9 mouse cellular contexts compared by ENCODE assay signal in genomic region chr2:181759041-181759440, GRCm38 (mm10). TPM values are rescaled to one million over a fixed set of nuclear protein-coding genes. Genes with fewer than 3 reads are reported as not detected.
DNase-seq lines count a peak whose midpoint lies in the region; ATAC-seq and TF ChIP-seq lines count a peak whose summit lies in the region.
"Had no signal": no experiment of that assay in that cellular context is flagged by ENCODE, and none has a peak within 500 bp of the region (broad histone marks: within the 10 kb centered on the region; RNA-seq: fewer than 3 reads in every experiment).

No protein-coding gene starts in this region.

- 37% methylated on average over 4 of the region's 4 CpGs for WGBS in stomach, embryonic 15.5 days
- WGBS in stomach, postnatal 0 days: 25% methylated on average over 4 of the region's 4 CpGs
- WGBS in hindbrain, embryonic 11.5 days: 30% methylated on average over 4 of the region's 4 CpGs
- 7% methylated on average over 4 of the region's 4 CpGs for WGBS in midbrain, embryonic 14.5 days
- 35% methylated on average over 4 of the region's 4 CpGs for WGBS in heart, adult 2 months

- ATAC-seq in stomach, embryonic 15.5 days (ENCODE audit: insufficient read depth, low FRiP score, low read depth): no peak
- no peak for ATAC-seq in stomach, postnatal 0 days (ENCODE audit: low FRiP score, low TSS enrichment)
- peak; percentile 54 for ATAC-seq in hindbrain, embryonic 11.5 days (ENCODE audit: low FRiP score)
- peak; percentile 41; the same call in 1 of the 2 replicates for ATAC-seq in midbrain, embryonic 14.5 days (ENCODE audit: low FRiP score, low TSS enrichment)
- ATAC-seq in megakaryocyte-erythroid progenitor cell, adult 5-6 weeks (replicated peaks; ENCODE audit: low FRiP score, low TSS enrichment, poor library complexity, severe bottlenecking): no peak

- H3K4me2 ChIP-seq in stomach, embryonic 15.5 days: no peak overlapping the region
- no peak overlapping the region for H3K4me2 ChIP-seq in stomach, postnatal 0 days (replicated peaks; ENCODE audit: low read depth)
- H3K4me2 ChIP-seq in hindbrain, embryonic 11.5 days (replicated peaks; ENCODE audit: low read depth, low read length): no peak overlapping the region
- H3K4me2 ChIP-seq in midbrain, embryonic 14.5 days (ENCODE audit: low read length): no peak overlapping the region

- H3K36me3 ChIP-seq in stomach, embryonic 15.5 days: no peaks in the 10 kb centered on the region
- no peaks in the 10 kb centered on the region for H3K36me3 ChIP-seq in stomach, postnatal 0 days (ENCODE audit: control insufficient read depth, insufficient read depth, low read length)
- H3K36me3 ChIP-seq in hindbrain, embryonic 11.5 days (ENCODE audit: control insufficient read depth, insufficient read depth, low read length): no peaks in the 10 kb centered on the region
- no peaks in the 10 kb centered on the region for H3K36me3 ChIP-seq in midbrain, embryonic 14.5 days (ENCODE audit: control insufficient read depth, insufficient read depth, low read length)
- no peaks in the 10 kb centered on the region for H3K36me3 ChIP-seq in heart, adult 2 months (ENCODE audit: control insufficient read depth, insufficient read depth, low read length)

- H3K9me3 ChIP-seq in stomach, embryonic 15.5 days: no peaks in the 10 kb centered on the region
- no peaks in the 10 kb centered on the region for H3K9me3 ChIP-seq in stomach, postnatal 0 days (ENCODE audit: control insufficient read depth, low read length)
- no peaks in the 10 kb centered on the region for H3K9me3 ChIP-seq in hindbrain, embryonic 11.5 days (ENCODE audit: control insufficient read depth, low read length)
- H3K9me3 ChIP-seq in midbrain, embryonic 14.5 days (ENCODE audit: control insufficient read depth, low read length): no peaks in the 10 kb centered on the region
- H3K9me3 ChIP-seq: megakaryocyte, embryonic 14.5 days had no signal

- peak overlapping the region; percentile 0; the same call in 1 of the 2 replicates for H3K27ac ChIP-seq in stomach, embryonic 15.5 days
- H3K27ac ChIP-seq in stomach, postnatal 0 days (replicated peaks): no peak overlapping the region
- peak overlapping the region; percentile 55 for H3K27ac ChIP-seq in hindbrain, embryonic 11.5 days (ENCODE audit: low read depth, low read length)
- peak overlapping the region; percentile 34 for H3K27ac ChIP-seq in midbrain, embryonic 14.5 days (replicated peaks; ENCODE audit: low read depth, low read length)
- no peak overlapping the region for H3K27ac ChIP-seq in heart, adult 2 months

- H3K4me3 ChIP-seq in stomach, embryonic 15.5 days (replicated peaks): no peak overlapping the region
- no peak overlapping the region for H3K4me3 ChIP-seq in stomach, postnatal 0 days (ENCODE audit: low read depth, low read length)
- H3K4me3 ChIP-seq in hindbrain, embryonic 11.5 days (ENCODE audit: low read depth, low read length): no peak overlapping the region
- no peak overlapping the region for H3K4me3 ChIP-seq in midbrain, embryonic 14.5 days (replicated peaks; ENCODE audit: low read depth, low read length)
- no peak overlapping the region for H3K4me3 ChIP-seq in heart, adult 2 months
- H3K4me3 ChIP-seq: megakaryocyte, embryonic 14.5 days had no signal

- no peak for DNase-seq in stomach, postnatal 0 days (ENCODE audit: low spot score)
- peak; percentile 49 for DNase-seq in hindbrain, embryonic 11.5 days (ENCODE audit: low spot score)
- peak; percentile 76 for DNase-seq in midbrain, embryonic 14.5 days
- no peak for DNase-seq in spleen, adult 12 weeks (ENCODE audit: low spot score)
- no peak for DNase-seq in heart, adult 2 months
- no peak for DNase-seq in spleen, postnatal 4 days (ENCODE audit: low spot score in 2 of 2)

- intact Hi-C loops in heart, adult 2 months (cut with DNase I): no loop called here

- H3K79me2 ChIP-seq in heart, adult 2 months (replicated peaks; ENCODE audit: control insufficient read depth, insufficient read depth, low read length): no peaks in the 10 kb centered on the region

- no peak overlapping the region for H3K9ac ChIP-seq in stomach, embryonic 15.5 days
- no peak overlapping the region for H3K9ac ChIP-seq in stomach, postnatal 0 days (ENCODE audit: low read length)
- no peak overlapping the region for H3K9ac ChIP-seq in hindbrain, embryonic 11.5 days (ENCODE audit: low read depth, low read length)
- no peak overlapping the region for H3K9ac ChIP-seq in midbrain, embryonic 14.5 days (replicated peaks; ENCODE audit: low read length)
- no peak overlapping the region for H3K9ac ChIP-seq in heart, adult 2 months (ENCODE audit: low read depth, low read length)

- TF ChIP-seq EP300 in stomach, postnatal 0 days (optimal IDR thresholded peaks at IDR 0.05): no peak
- TF ChIP-seq EP300 in heart, adult 2 months (IDR thresholded peaks at IDR 0.05; ENCODE audit: insufficient read depth, low read depth, low read length): no peak

- TF ChIP-seq POLR2A in heart, adult 2 months (IDR thresholded peaks at IDR 0.05; ENCODE audit: insufficient read depth, low read depth, low read length): no peak

- H3K4me1 ChIP-seq in stomach, embryonic 15.5 days: no peaks in the 10 kb centered on the region
- no peaks in the 10 kb centered on the region for H3K4me1 ChIP-seq in stomach, postnatal 0 days (replicated peaks; ENCODE audit: control insufficient read depth, insufficient read depth)
- H3K4me1 ChIP-seq in hindbrain, embryonic 11.5 days (replicated peaks; ENCODE audit: control insufficient read depth, insufficient read depth, low read length): no peaks in the 10 kb centered on the region; the same call in 1 of the 2 replicates
- H3K4me1 ChIP-seq in midbrain, embryonic 14.5 days (ENCODE audit: control insufficient read depth, insufficient read depth, low read length): peaks cover 36% of the 10 kb centered on the region
- H3K4me1 ChIP-seq in heart, adult 2 months (ENCODE audit: control insufficient read depth, insufficient read depth, low read length): no peaks in the 10 kb centered on the region

- H3K27me3 ChIP-seq in stomach, embryonic 15.5 days (replicated peaks): no peaks in the 10 kb centered on the region
- no peaks in the 10 kb centered on the region for H3K27me3 ChIP-seq in stomach, postnatal 0 days (ENCODE audit: control insufficient read depth, insufficient read depth, low read length)
- no peaks in the 10 kb centered on the region for H3K27me3 ChIP-seq in hindbrain, embryonic 11.5 days (ENCODE audit: control insufficient read depth, insufficient read depth, low read length)
- H3K27me3 ChIP-seq in midbrain, embryonic 14.5 days (ENCODE audit: control insufficient read depth, insufficient read depth, low read length): no peaks in the 10 kb centered on the region
- no peaks in the 10 kb centered on the region for H3K27me3 ChIP-seq in heart, adult 2 months (ENCODE audit: control insufficient read depth, insufficient read depth, low read length)

- TF ChIP-seq CTCF in stomach, postnatal 0 days (IDR thresholded peaks at IDR 0.05; ENCODE audit: low read depth): no peak
- TF ChIP-seq CTCF in heart, adult 2 months (IDR thresholded peaks at IDR 0.05): no peak

RNA-seq across cellular contexts. Expression of gene Myt1, which starts 4.1 kb away (rescaled TPM):
- polyA plus RNA-seq in stomach, embryonic 15.5 days (2015; fragmentation: Nextera tagmentation; extraction: Ambion mirVana): 2.4 and 2.9 TPM in 2 replicates
- 0.29 and 0.40 TPM in 2 replicates for polyA plus RNA-seq in stomach, postnatal 0 days (2015; fragmentation: Nextera tagmentation; extraction: Ambion mirVana)
- polyA plus RNA-seq in hindbrain, embryonic 11.5 days (2014; fragmentation: Nextera tagmentation; extraction: Ambion mirVana): 38.7 and 39.3 TPM in 2 replicates
- polyA plus RNA-seq in midbrain, embryonic 14.5 days (2014; fragmentation: Nextera tagmentation; extraction: Ambion mirVana): 21.2 and 31.3 TPM in 2 replicates
- not detected for total RNA-seq in heart, adult 2 months (2021)
- 0.02 TPM in 1 of 2 replicates, not detected in the other for polyA plus RNA-seq in heart, adult 2 months (2012; rRNA removed)
- not detected in 2 replicates for total RNA-seq in megakaryocyte-erythroid progenitor cell, adult 5-6 weeks (2014; fragmentation: Nextera tagmentation)
- not detected in 2 replicates for total RNA-seq in megakaryocyte-erythroid progenitor cell, adult 5-6 weeks (2017)

RNA-seq across cellular contexts. Expression of gene Oprl1, which starts 44.2 kb away (rescaled TPM):
- polyA plus RNA-seq in stomach, embryonic 15.5 days (2015; fragmentation: Nextera tagmentation; extraction: Ambion mirVana): 1.3 and 2.3 TPM in 2 replicates
- polyA plus RNA-seq in stomach, postnatal 0 days (2015; fragmentation: Nextera tagmentation; extraction: Ambion mirVana): 0.52 and 0.80 TPM in 2 replicates
- 21.6 and 24.3 TPM in 2 replicates for polyA plus RNA-seq in hindbrain, embryonic 11.5 days (2014; fragmentation: Nextera tagmentation; extraction: Ambion mirVana)
- 105 and 110 TPM in 2 replicates for polyA plus RNA-seq in midbrain, embryonic 14.5 days (2014; fragmentation: Nextera tagmentation; extraction: Ambion mirVana)
- total RNA-seq in heart, adult 2 months (2021): not detected
- not detected in 2 replicates for polyA plus RNA-seq in heart, adult 2 months (2012; rRNA removed)
- 0.90 TPM in 1 of 2 replicates, not detected in the other for total RNA-seq in megakaryocyte-erythroid progenitor cell, adult 5-6 weeks (2014; fragmentation: Nextera tagmentation)
- not detected in 2 replicates for total RNA-seq in megakaryocyte-erythroid progenitor cell, adult 5-6 weeks (2017)

Comparison
In these comparisons a context has a peak if more than half of its experiments do, and no peak if none do; other contexts are left out.
1. H3K27ac ChIP-seq: peak in stomach, embryonic 15.5 days (single experiment), hindbrain, embryonic 11.5 days (single experiment) and midbrain, embryonic 14.5 days (single experiment); none in stomach, postnatal 0 days (single experiment) and heart, adult 2 months (single experiment).
2. ATAC-seq: peak in hindbrain, embryonic 11.5 days (single experiment) and midbrain, embryonic 14.5 days (single experiment); none in stomach, embryonic 15.5 days (single experiment), stomach, postnatal 0 days (single experiment) and megakaryocyte-erythroid progenitor cell, adult 5-6 weeks (single experiment).
3. DNase-seq: peak in hindbrain, embryonic 11.5 days (single experiment) and midbrain, embryonic 14.5 days (single experiment); none in stomach, postnatal 0 days (single experiment), spleen, adult 12 weeks (single experiment), heart, adult 2 months (0 of 2) and spleen, postnatal 4 days (0 of 2).